Mouse (Mus musculus) lung, embryonic 15.5 days (tissue): ENCODE results near the gene Slc26a8. TPM values are rescaled to one million over a fixed set of nuclear protein-coding genes. Genes with fewer than 3 reads are reported as not detected.
A peak's percentile ranks its signal among the peaks of the same experiment; 100 is the strongest.

Experiments used
- ATAC-seq: fragments of 200-750 bp; cut with Nextera tagmentation; 2 replicates; pipeline ENCODE4 v1.8.0; 2017; ENCODE audit warnings: moderate number of reproducible peaks, borderline replicate concordance; ENCODE audit not compliant: low FRiP score, low TSS enrichment; ENCODE audit errors: extremely low read depth
- H3K27ac ChIP-seq: fragments of 300-500 bp; sonication (generic); 2 replicates; pipeline ENCODE4 v1.5.1; 2015; ENCODE audit warnings: moderate library complexity, mild to moderate bottlenecking, inconsistent platforms
- H3K27me3 ChIP-seq: fragments of 300-500 bp; sonication (generic); 2 replicates; pipeline ENCODE4 v1.6.1; 2015; ENCODE audit warnings: inconsistent platforms
- H3K36me3 ChIP-seq: fragments of 300-500 bp; sonication (generic); 2 replicates; pipeline ENCODE4 v1.6.1; 2015; ENCODE audit warnings: inconsistent platforms
- H3K4me1 ChIP-seq: fragments of 300-500 bp; sonication (generic); 2 replicates; pipeline ENCODE4 v1.6.1; 2015; ENCODE audit warnings: inconsistent platforms
- H3K4me2 ChIP-seq: fragments of 300-500 bp; sonication (generic); 2 replicates; pipeline ENCODE4 v1.6.1; 2015; ENCODE audit warnings: inconsistent platforms, mild to moderate bottlenecking, moderate library complexity
- H3K4me3 ChIP-seq: fragments of 300-500 bp; sonication (generic); 2 replicates; pipeline ENCODE4 v1.5.1; 2015; ENCODE audit warnings: mild to moderate bottlenecking, inconsistent platforms
- H3K9ac ChIP-seq: fragments of 300-500 bp; sonication (generic); 2 replicates; pipeline ENCODE4 v1.6.1; 2015; ENCODE audit warnings: inconsistent platforms
- H3K9me3 ChIP-seq: fragments of 300-500 bp; sonication (generic); 2 replicates; pipeline ENCODE4 v1.6.1; 2016; ENCODE audit warnings: inconsistent platforms
- WGBS: fragments of 180-500 bp; shearing (Covaris S2); methylation state at CpG from one replicate; pipeline ENCODE4 v1.1.7; 2015; 5-methylcytosine and 5-hydroxymethylcytosine counted together
- polyA plus RNA-seq: library from polyadenylated mRNA; unstranded; fragments of >200 nt; fragmentation: Nextera tagmentation; extraction: Ambion mirVana; gene quantifications from 2 replicates; pipeline ENCODE4 v1.2.1, GENCODE M21; 2015

The Slc26a8 gene
- polyA plus RNA-seq, 1 experiment from 2014 or later = 0.47 TPM

- no peaks in the 10 kb centered on the region for H3K27me3 ChIP-seq
- no peaks in the 10 kb centered on the region for H3K9me3 ChIP-seq
- ATAC-seq = no peak
- 88% methylated on average over 6 of the region's 6 CpGs for WGBS
- H3K4me3 ChIP-seq = no peak overlapping the region
- peaks cover 29% of the 10 kb centered on the region for H3K4me1 ChIP-seq
- no peak overlapping the region for H3K4me2 ChIP-seq
- peaks cover 27% of the 10 kb centered on the region for H3K36me3 ChIP-seq
- no peak overlapping the region for H3K27ac ChIP-seq
- no peak overlapping the region for H3K9ac ChIP-seq
These were observed 21.2 kb upstream of the Slc26a8 start for GRCm38 (mm10) chr17:28711237-28711636.

- no peak overlapping the region for H3K9ac ChIP-seq
- H3K4me1 ChIP-seq = peaks cover 26% of the 10 kb centered on the region
- 82% methylated on average over 8 of the region's 8 CpGs for WGBS
- peaks cover 18% of the 10 kb centered on the region for H3K36me3 ChIP-seq
- H3K9me3 ChIP-seq = no peaks in the 10 kb centered on the region
- ATAC-seq = no peak
- H3K4me2 ChIP-seq = no peak overlapping the region
- H3K27ac ChIP-seq = no peak overlapping the region
- H3K4me3 ChIP-seq = no peak overlapping the region
- no peaks in the 10 kb centered on the region for H3K27me3 ChIP-seq
These were observed 20.3 kb upstream of the Slc26a8 start for GRCm38 (mm10) chr17:28710291-28710688.

DNA sequence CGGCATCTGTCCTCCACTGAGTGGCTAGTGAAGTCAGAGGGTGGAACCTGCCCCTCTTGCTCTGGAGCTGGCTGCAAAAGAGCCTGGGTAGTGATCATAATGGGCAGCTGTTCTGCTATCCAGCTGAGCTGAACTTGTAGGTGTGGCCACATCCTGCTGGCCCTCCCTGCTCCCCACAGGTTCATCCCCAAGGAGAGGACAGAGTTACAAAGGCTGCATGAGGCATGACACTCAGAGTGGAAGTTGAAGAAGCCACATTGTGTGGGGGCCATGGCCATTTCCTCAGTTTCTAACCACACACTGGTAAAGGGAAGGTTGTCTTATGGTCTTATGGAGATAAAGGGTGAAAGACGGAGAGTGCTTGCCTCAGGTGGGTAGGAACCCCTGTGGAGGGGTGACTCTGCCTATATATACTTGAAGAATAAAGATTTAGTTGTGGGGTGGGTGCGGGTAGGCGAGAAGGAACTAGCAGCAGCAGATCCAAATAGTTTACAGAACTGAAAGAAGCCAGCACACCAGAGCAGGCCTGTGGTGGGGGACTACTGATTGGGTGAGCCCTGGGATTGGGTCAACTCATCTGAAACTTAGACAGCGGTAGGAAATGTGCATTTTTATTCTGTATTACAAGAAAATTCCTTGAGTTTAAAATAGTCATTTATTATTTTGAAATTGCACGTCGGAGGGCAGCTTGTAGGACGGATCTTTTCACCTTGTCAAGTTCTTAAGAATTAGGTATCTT, 19.7 kb upstream of the Slc26a8 start:
- Histone ChIP-seq H3K4me3 (no peak overlapping the region), H3K9me3 (no peaks in the 10 kb centered on the region), H3K27me3 (no peaks in the 10 kb centered on the region), H3K4me1 (peaks cover 27% of the 10 kb centered on the region), H3K4me2 (no peak overlapping the region), H3K36me3 (peaks cover 13% of the 10 kb centered on the region), H3K9ac (no peak overlapping the region), H3K27ac (no peak overlapping the region)
- WGBS = 81% methylated on average over 8 of the region's 8 CpGs
- ATAC-seq = 0 out of 2 replicates have a peak, but pooled peaks have one; percentile 27

- Histone ChIP-seq H3K27me3 (no peaks in the 10 kb centered on the region), H3K9me3 (no peaks in the 10 kb centered on the region), H3K36me3 (peaks cover 5% of the 10 kb centered on the region), H3K4me1 (peaks cover 27% of the 10 kb centered on the region), H3K4me3 (no peak overlapping the region), H3K9ac (no peak overlapping the region), H3K4me2 (no peak overlapping the region), H3K27ac (no peak overlapping the region)
- WGBS = 16% methylated on average over 2 of the region's 2 CpGs
- ATAC-seq = no peak
These were observed 19.0 kb upstream of the Slc26a8 start for GRCm38 (mm10) chr17:28708989-28709388.

GRCm38 (mm10) chr17:28707816-28708215, 17.8 kb upstream of the Slc26a8 start:
- H3K4me1 ChIP-seq = peaks cover 27% of the 10 kb centered on the region
- no peak for ATAC-seq
- H3K36me3 ChIP-seq = no peaks in the 10 kb centered on the region
- no peaks in the 10 kb centered on the region for H3K9me3 ChIP-seq
- no peak overlapping the region for H3K27ac ChIP-seq
- H3K9ac ChIP-seq = no peak overlapping the region
- no peak overlapping the region for H3K4me2 ChIP-seq
- WGBS = 71% methylated on average over 2 of the region's 2 CpGs
- no peak overlapping the region for H3K4me3 ChIP-seq
- H3K27me3 ChIP-seq = no peaks in the 10 kb centered on the region

GRCm38 (mm10) chr17:28707136-28707627, 17.1 kb upstream of the Slc26a8 start:
- Histone ChIP-seq H3K9me3 (no peaks in the 10 kb centered on the region), H3K27ac (no peak overlapping the region), H3K9ac (no peak overlapping the region), H3K4me2 (no peak overlapping the region), H3K36me3 (no peaks in the 10 kb centered on the region), H3K4me3 (no peak overlapping the region), H3K27me3 (no peaks in the 10 kb centered on the region), H3K4me1 (peaks cover 23% of the 10 kb centered on the region)
- no peak for ATAC-seq
- WGBS = 88% methylated on average over 3 of the region's 3 CpGs

DNA sequence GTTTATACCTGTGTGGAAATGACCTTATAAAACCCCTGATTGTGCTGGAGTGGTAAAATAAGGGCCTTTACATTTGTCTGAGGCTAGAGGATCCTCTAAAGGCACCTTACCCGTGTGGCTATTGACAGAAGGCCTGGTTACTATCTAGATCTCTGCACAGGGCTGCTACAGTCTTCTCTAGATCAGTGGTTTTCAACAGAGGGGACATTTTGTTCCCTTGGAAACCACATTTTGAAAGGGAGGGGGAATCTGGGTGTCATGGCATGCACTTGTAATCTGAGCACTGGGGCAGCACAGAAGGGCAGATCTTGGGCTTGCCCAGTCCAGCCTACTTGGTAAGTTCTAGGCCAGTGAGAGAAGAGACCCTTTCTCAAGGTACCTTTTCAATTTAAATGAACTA, 16.7 kb upstream of the Slc26a8 start:
- no peak overlapping the region for H3K9ac ChIP-seq
- no peaks in the 10 kb centered on the region for H3K36me3 ChIP-seq
- H3K4me3 ChIP-seq = no peak overlapping the region
- no peak overlapping the region for H3K27ac ChIP-seq
- WGBS = 52% methylated on average over 1 of the region's 1 CpGs
- no peaks in the 10 kb centered on the region for H3K9me3 ChIP-seq
- no peaks in the 10 kb centered on the region for H3K27me3 ChIP-seq
- peaks cover 19% of the 10 kb centered on the region for H3K4me1 ChIP-seq
- ATAC-seq = no peak
- no peak overlapping the region for H3K4me2 ChIP-seq

DNA sequence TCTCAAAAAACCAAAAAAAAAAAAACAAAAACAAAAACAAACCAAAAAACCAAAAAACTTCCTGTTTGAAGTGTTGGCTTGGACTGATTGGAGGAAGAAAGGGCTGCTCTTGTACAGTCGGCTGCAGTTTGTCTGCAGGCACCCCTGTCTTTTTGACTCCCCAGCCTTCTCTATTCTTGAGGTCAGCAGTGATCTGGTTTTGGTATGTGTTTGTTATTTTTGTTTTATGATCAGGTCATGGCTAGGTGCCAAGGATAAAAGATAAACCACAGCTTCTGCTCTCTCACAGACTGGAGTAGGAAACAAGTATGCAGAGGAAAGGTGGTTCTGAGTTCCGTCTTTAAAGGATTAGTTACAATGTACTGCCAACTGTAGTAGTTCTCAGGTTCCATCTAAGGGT, 12.6 kb upstream of the Slc26a8 start:
- ATAC-seq = no peak
- peaks cover 29% of the 10 kb centered on the region for H3K4me1 ChIP-seq
- H3K27me3 ChIP-seq = no peaks in the 10 kb centered on the region
- H3K27ac ChIP-seq = no peak overlapping the region
- H3K36me3 ChIP-seq = 0 out of 2 replicates have a peak, but pooled peaks cover 5% of the 10 kb centered on the region
- H3K9ac ChIP-seq = no peak overlapping the region
- H3K4me3 ChIP-seq = no peak overlapping the region
- no peaks in the 10 kb centered on the region for H3K9me3 ChIP-seq
- no peak overlapping the region for H3K4me2 ChIP-seq
- 28% methylated on average over 2 of the region's 2 CpGs for WGBS

- peaks cover 38% of the 10 kb centered on the region for H3K4me1 ChIP-seq
- no peak overlapping the region for H3K27ac ChIP-seq
- 0 out of 2 replicates have a peak, but pooled peaks cover 5% of the 10 kb centered on the region for H3K36me3 ChIP-seq
- no peak overlapping the region for H3K4me2 ChIP-seq
- 82% methylated on average over 3 of the region's 3 CpGs for WGBS
- no peak overlapping the region for H3K9ac ChIP-seq
- no peak overlapping the region for H3K4me3 ChIP-seq
- no peak for ATAC-seq
- H3K9me3 ChIP-seq = no peaks in the 10 kb centered on the region
- H3K27me3 ChIP-seq = no peaks in the 10 kb centered on the region
These were observed 11.7 kb upstream of the Slc26a8 start for GRCm38 (mm10) chr17:28701737-28702136.

GRCm38 (mm10) chr17:28701171-28701570, 11.1 kb upstream of the Slc26a8 start:
- H3K4me3 ChIP-seq = no peak overlapping the region
- H3K27me3 ChIP-seq = no peaks in the 10 kb centered on the region
- no peak overlapping the region for H3K27ac ChIP-seq
- no peaks in the 10 kb centered on the region for H3K9me3 ChIP-seq
- H3K9ac ChIP-seq = no peak overlapping the region
- H3K4me2 ChIP-seq = no peak overlapping the region
- ATAC-seq = no peak
- peaks cover 41% of the 10 kb centered on the region for H3K4me1 ChIP-seq
- H3K36me3 ChIP-seq = 0 out of 2 replicates have a peak, but pooled peaks cover 5% of the 10 kb centered on the region
- WGBS = 76% methylated on average over 4 of the region's 4 CpGs

DNA sequence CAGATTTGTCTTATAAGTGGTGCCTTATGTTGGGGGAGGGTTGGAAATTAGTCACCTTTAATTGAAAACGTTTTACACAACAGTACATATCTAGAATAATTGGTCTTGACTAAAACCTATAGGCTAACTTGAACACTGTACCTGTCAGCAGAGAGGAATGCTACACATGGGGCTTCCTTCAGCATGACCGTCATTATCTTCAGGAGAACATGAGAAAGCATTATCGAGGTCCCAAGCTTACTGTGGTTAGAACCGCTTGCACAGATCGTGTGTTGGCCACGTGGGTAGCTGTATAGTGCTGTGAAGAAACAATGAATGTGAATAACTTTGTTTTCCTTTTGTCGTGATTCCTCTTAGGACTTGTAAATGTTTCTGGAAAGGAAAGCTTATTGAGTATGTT, 9.8 kb upstream of the Slc26a8 start:
- no peak overlapping the region for H3K4me3 ChIP-seq
- H3K27me3 ChIP-seq = no peaks in the 10 kb centered on the region
- ATAC-seq = no peak
- 0 out of 2 replicates have a peak, but pooled peaks cover 5% of the 10 kb centered on the region for H3K36me3 ChIP-seq
- 79% methylated on average over 7 of the region's 7 CpGs for WGBS
- no peak overlapping the region; the same call in 1 of the 2 replicates for H3K27ac ChIP-seq
- no peak overlapping the region for H3K4me2 ChIP-seq
- no peak overlapping the region for H3K9ac ChIP-seq
- H3K9me3 ChIP-seq = no peaks in the 10 kb centered on the region
- H3K4me1 ChIP-seq = peaks cover 46% of the 10 kb centered on the region

DNA sequence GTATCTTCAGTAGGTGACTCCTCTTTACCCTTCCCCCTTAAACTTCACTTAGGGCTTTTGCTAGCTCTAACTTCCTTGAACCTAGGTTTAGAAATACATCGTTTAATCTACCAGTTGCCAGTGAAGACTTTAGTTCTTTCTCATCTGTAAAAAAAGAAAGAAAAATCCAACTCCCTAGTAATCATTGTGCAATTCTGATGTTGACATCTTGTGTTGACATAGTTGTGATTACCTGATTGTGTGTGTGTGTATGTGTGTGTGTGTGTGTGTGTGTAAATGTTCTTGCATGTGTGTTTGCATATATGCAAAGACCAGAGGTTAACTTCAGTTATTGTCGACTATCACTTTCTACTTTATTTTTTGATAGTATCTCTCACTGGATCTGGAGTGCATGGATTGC, 8.6 kb upstream of the Slc26a8 start:
- Histone ChIP-seq H3K36me3 (0 out of 2 replicates have a peak, but pooled peaks cover 7% of the 10 kb centered on the region), H3K27me3 (no peaks in the 10 kb centered on the region), H3K4me1 (peaks cover 54% of the 10 kb centered on the region), H3K27ac (0 out of 2 replicates have a peak overlapping the region, but pooled peaks have one; percentile 52), H3K9ac (no peak overlapping the region), H3K4me2 (no peak overlapping the region), H3K4me3 (no peak overlapping the region), H3K9me3 (no peaks in the 10 kb centered on the region)
- ATAC-seq = no peak
- WGBS = 46% methylated on average over 2 of the region's 2 CpGs
